Mouse (Mus musculus): ENCODE data around the gene Lyst.

DNA sequence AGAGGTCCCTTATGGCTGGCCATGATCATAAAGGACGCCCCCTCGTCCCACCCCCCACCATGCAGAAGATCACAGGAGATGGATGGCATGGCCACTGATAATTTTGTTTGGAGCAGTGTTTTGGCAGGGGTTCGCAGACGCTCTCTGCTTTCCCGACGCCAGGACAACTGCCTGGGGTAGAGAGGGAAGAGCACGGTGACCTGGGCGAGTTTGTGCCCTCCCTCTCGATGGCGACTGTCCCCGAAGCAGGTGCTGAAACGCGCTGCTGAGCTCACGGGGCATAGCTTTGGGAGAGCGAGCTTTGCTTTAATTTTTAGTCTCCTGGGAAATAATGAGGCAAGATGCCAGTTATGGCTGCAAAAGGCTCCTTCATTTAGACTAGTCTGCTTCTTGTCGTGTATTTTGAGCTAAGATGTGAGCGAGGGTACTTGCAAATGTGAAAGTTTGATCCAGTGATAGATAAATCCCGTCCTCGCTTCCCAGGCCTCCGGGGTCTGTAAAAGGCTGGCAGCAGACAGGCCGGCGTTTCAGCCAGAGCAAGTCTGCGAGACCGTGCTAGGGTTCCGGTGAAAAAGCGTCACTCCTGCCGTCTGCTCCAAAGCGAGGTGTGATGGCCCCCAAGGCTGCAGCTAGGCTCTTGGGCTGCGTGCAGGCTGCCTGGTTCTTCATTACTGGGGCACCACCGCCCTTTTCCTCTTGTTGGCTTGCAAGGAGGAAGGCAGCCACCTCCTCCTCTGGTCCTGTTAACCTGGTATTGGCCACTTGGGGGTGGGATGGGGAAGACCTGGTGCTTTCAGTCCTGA is 195.0 kb downstream of the Lyst start:
- no peak for TF ChIP-seq POLR2A (IDR thresholded peaks at IDR 0.05; ENCODE audit: extremely low read depth, insufficient read depth, low read length)
- TF ChIP-seq CTCF (IDR thresholded peaks at IDR 0.05; ENCODE audit: low read depth, low read length): no peak
